Mouse (Mus musculus) myocyte (in vitro differentiated cells): ENCODE measurements at regions not wholly inside any gene's neighbourhood (a gene's known extent, or its start where the extent isn't known, plus 50 kb on each side); places are given as distances from the start of the nearest gene placed in this dataset.

ENCODE experiments used
- H3K27me3 ChIP-seq: one replicate; pipeline ENCODE4 v1.6.1; 2011; ENCODE audit not compliant: control insufficient read depth, insufficient read depth, insufficient read length
- H3K36me3 ChIP-seq: one replicate; pipeline ENCODE4 v1.6.1; 2011; ENCODE audit not compliant: control insufficient read depth, insufficient read depth
- H3K4me2 ChIP-seq: one replicate; pipeline ENCODE4 v1.6.1; 2011; ENCODE audit warnings: low read depth, control low read depth
- H3K4me3 ChIP-seq: one replicate; pipeline ENCODE4 v1.5.1; 2011; ENCODE audit warnings: mild to moderate bottlenecking, control low read depth, moderate library complexity
- H3K79me2 ChIP-seq: one replicate; pipeline ENCODE4 v1.6.1; 2011; ENCODE audit not compliant: control insufficient read depth, insufficient read depth
- H3ac ChIP-seq: one replicate; pipeline ENCODE4 v1.6.1; 2011; ENCODE audit not compliant: control insufficient read depth, insufficient read length
- CEBPB ChIP-seq: IDR thresholded peaks from 2 replicates; pipeline ENCODE4 v1.6.1; 2011; ENCODE audit warnings: mild to moderate bottlenecking, moderate library complexity; ENCODE audit not compliant: poor library complexity, insufficient read depth, severe bottlenecking
- E2F4 ChIP-seq: IDR thresholded peaks from one replicate; pipeline ENCODE4 v1.6.1; 2011; ENCODE audit warnings: mild to moderate bottlenecking, control low read depth, moderate library complexity; ENCODE audit not compliant: insufficient read depth
- MAX ChIP-seq: IDR thresholded peaks from one replicate; pipeline ENCODE4 v1.6.1; 2011; ENCODE audit warnings: low read depth, mild to moderate bottlenecking, control low read depth
- MYOD1 ChIP-seq, 3 experiments: IDR thresholded peaks; one replicate each; pipeline ENCODE4 v1.6.1; 2011; ENCODE audit warnings: control low read depth in 2 of 3, low read depth in 2 of 3, mild to moderate bottlenecking in 2 of 3, moderate library complexity in 1 of 3; ENCODE audit not compliant: insufficient read length in 2 of 3, control insufficient read depth in 1 of 3
- MYOG ChIP-seq, 3 experiments: IDR thresholded peaks; one replicate each; pipeline ENCODE4 v1.6.1; 2011; ENCODE audit warnings: control low read depth in 2 of 3, low read depth in 2 of 3, mild to moderate bottlenecking in 2 of 3; ENCODE audit not compliant: insufficient read length in 2 of 3, control insufficient read depth in 1 of 3, insufficient read depth in 1 of 3
- POLR2A ChIP-seq: IDR thresholded peaks from one replicate; pipeline ENCODE4 v1.6.1; 2011; ENCODE audit warnings: low read depth, mild to moderate bottlenecking, control low read depth, moderate library complexity; ENCODE audit not compliant: insufficient read length
- POLR2AphosphoS2 ChIP-seq: IDR thresholded peaks from one replicate; pipeline ENCODE4 v1.6.1; 2011; ENCODE audit warnings: low read depth, control low read depth; ENCODE audit not compliant: insufficient read length
- REST ChIP-seq: IDR thresholded peaks from one replicate; pipeline ENCODE4 v1.6.1; 2011; ENCODE audit warnings: mild to moderate bottlenecking, control low read depth, moderate library complexity; ENCODE audit not compliant: insufficient read depth, insufficient read length
- SRF ChIP-seq: IDR thresholded peaks from one replicate; pipeline ENCODE4 v1.6.1; 2011; ENCODE audit warnings: low read depth; ENCODE audit not compliant: control insufficient read depth, insufficient read length
- TCF12 ChIP-seq: IDR thresholded peaks from one replicate; pipeline ENCODE4 v1.6.1; 2011; ENCODE audit warnings: mild to moderate bottlenecking, control low read depth; ENCODE audit not compliant: poor library complexity, insufficient read depth, severe bottlenecking
- TCF3 ChIP-seq: IDR thresholded peaks from one replicate; pipeline ENCODE4 v1.6.1; 2011; ENCODE audit warnings: low read depth, control low read depth; ENCODE audit not compliant: insufficient read length
- USF1 ChIP-seq: IDR thresholded peaks from one replicate; pipeline ENCODE4 v1.6.1; 2011; ENCODE audit warnings: low read depth, mild to moderate bottlenecking, control low read depth, moderate library complexity

GRCm38 (mm10) chr11:65505106-65505865 is 235.5 kb upstream of the Myocd start:
- Histone ChIP-seq H3K4me2 (no peak overlapping the region), H3K27me3 (no peaks in the 10 kb centered on the region), H3K79me2 (no peaks in the 10 kb centered on the region), H3K4me3 (no peak overlapping the region), H3ac (no peak overlapping the region), H3K36me3 (no peaks in the 10 kb centered on the region)
- TF ChIP-seq TCF3 (no peak), TCF12 (no peak), POLR2AphosphoS2 (no peak), POLR2A (no peak), REST (no peak), SRF (no peak), MYOD1 (IDR thresholded peaks at IDR 0.05; ENCODE audit: control insufficient read depth in 1 of 3, insufficient read length in 2 of 3, low read depth in 2 of 3) (no peak), MAX (no peak), MYOG (IDR thresholded peaks at IDR 0.05; ENCODE audit: control insufficient read depth in 1 of 3, insufficient read depth in 1 of 3, insufficient read length in 2 of 3, low read depth in 2 of 3) (no peak), USF1 (no peak), CEBPB (no peak), E2F4 (no peak)

DNA sequence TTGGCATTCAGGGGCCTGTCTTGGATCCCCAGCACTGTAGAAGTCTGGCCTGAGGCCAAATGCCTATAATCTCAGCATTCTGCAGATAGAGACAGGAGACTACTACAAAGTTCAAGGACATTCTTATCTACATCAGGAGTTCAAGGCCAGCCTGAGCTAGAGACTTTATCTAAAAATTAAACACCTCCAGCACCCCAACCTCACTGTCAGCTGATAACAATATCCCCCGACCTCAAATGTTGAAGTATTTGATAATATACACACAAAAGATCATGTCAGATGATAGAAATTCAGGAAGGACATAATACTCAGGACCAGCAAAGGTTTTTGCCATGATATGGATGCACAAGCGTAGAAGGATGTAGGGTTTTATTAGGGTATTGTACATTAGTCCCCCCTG is 228.2 kb upstream of the Myocd start:
- TF ChIP-seq USF1: no peak
- no peak for TF ChIP-seq SRF
- no peak for TF ChIP-seq MAX
- TF ChIP-seq POLR2AphosphoS2: no peak
- no peak for TF ChIP-seq MYOD1 (IDR thresholded peaks at IDR 0.05; ENCODE audit: control insufficient read depth in 1 of 3, insufficient read length in 2 of 3, low read depth in 2 of 3)
- TF ChIP-seq E2F4: no peak
- no peak for TF ChIP-seq POLR2A
- no peak for TF ChIP-seq TCF12
- no peak for TF ChIP-seq CEBPB
- TF ChIP-seq REST: no peak
- TF ChIP-seq MYOG (IDR thresholded peaks at IDR 0.05; ENCODE audit: control insufficient read depth in 1 of 3, insufficient read depth in 1 of 3, insufficient read length in 2 of 3, low read depth in 2 of 3): no peak
- TF ChIP-seq TCF3: no peak
- no peak overlapping the region for H3ac ChIP-seq
- no peaks in the 10 kb centered on the region for H3K79me2 ChIP-seq
- H3K4me3 ChIP-seq: no peak overlapping the region
- no peaks in the 10 kb centered on the region for H3K27me3 ChIP-seq
- no peak overlapping the region for H3K4me2 ChIP-seq
- no peaks in the 10 kb centered on the region for H3K36me3 ChIP-seq

DNA sequence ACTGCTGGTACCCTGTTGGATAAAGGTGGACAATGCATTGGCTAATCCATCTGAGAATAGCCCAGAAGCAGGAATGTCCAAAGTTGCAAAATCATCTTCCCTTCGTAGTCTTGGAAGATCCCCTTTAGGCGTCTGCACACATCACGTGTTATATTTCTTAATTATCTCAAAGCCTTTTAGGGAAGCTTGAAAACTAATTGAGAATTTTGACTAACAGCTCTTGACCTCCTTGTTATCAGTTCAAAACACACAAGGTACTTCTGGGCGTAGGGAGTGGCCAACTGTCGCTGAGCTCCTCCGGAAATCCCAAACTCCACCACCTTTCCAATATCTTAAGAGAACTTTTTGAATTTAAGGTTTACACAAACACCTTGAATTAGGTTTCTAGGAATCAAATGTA is 227.6 kb upstream of the Myocd start:
- TF ChIP-seq E2F4: no peak
- TF ChIP-seq POLR2A: no peak
- TF ChIP-seq TCF3: no peak
- TF ChIP-seq MAX: no peak
- no peak for TF ChIP-seq TCF12
- TF ChIP-seq REST: no peak
- TF ChIP-seq CEBPB: no peak
- TF ChIP-seq SRF: no peak
- no peak for TF ChIP-seq MYOD1 (IDR thresholded peaks at IDR 0.05; ENCODE audit: control insufficient read depth in 1 of 3, insufficient read length in 2 of 3, low read depth in 2 of 3)
- TF ChIP-seq MYOG (IDR thresholded peaks at IDR 0.05; ENCODE audit: control insufficient read depth in 1 of 3, insufficient read depth in 1 of 3, insufficient read length in 2 of 3, low read depth in 2 of 3): no peak
- TF ChIP-seq USF1: no peak
- Histone ChIP-seq H3K36me3 (no peaks in the 10 kb centered on the region), H3K27me3 (no peaks in the 10 kb centered on the region), H3K4me3 (no peak overlapping the region), H3K79me2 (no peaks in the 10 kb centered on the region), H3ac (no peak overlapping the region), H3K4me2 (no peak overlapping the region)

- Histone ChIP-seq H3K27me3 (no peaks in the 10 kb centered on the region), H3K79me2 (no peaks in the 10 kb centered on the region), H3K36me3 (no peaks in the 10 kb centered on the region), H3K4me3 (no peak overlapping the region), H3ac (no peak overlapping the region), H3K4me2 (no peak overlapping the region)
- no peak for TF ChIP-seq SRF
Measured at GRCm38 (mm10) chr11:65495034-65495433, 225.2 kb upstream of the Myocd start.

DNA sequence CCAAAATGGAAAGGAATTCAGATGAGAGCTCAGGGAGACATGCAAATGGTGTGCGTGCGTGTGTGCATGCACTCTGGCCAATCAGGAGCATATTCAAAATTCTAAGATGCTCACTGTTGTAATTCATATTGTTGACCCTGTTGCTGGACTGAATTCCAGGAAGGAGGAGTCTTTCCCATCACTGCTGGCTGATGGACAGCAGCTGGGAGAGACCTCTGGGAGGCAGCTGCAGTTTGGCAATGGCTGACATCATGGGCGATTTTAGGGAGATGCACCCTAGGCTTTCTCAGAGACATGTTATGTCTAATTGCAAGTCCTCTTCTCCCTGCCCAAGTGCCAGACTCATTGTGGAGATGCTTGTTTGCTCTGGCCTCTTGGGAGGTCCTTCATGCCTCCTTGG is 220.6 kb upstream of the Myocd start:
- Histone ChIP-seq H3K79me2 (no peaks in the 10 kb centered on the region), H3K4me2 (no peak overlapping the region), H3K4me3 (no peak overlapping the region), H3ac (no peak overlapping the region), H3K36me3 (no peaks in the 10 kb centered on the region), H3K27me3 (no peaks in the 10 kb centered on the region)
- TF ChIP-seq E2F4 (no peak), MYOG (IDR thresholded peaks at IDR 0.05; ENCODE audit: control insufficient read depth in 1 of 3, insufficient read depth in 1 of 3, insufficient read length in 2 of 3, low read depth in 2 of 3) (no peak), MAX (no peak), SRF (no peak), TCF3 (no peak), POLR2A (no peak), TCF12 (no peak), REST (no peak), CEBPB (no peak), POLR2AphosphoS2 (no peak), USF1 (no peak), MYOD1 (IDR thresholded peaks at IDR 0.05; ENCODE audit: control insufficient read depth in 1 of 3, insufficient read length in 2 of 3, low read depth in 2 of 3) (no peak)
